Mouse (Mus musculus): ENCODE measurements around the gene Hypm.

DNA sequence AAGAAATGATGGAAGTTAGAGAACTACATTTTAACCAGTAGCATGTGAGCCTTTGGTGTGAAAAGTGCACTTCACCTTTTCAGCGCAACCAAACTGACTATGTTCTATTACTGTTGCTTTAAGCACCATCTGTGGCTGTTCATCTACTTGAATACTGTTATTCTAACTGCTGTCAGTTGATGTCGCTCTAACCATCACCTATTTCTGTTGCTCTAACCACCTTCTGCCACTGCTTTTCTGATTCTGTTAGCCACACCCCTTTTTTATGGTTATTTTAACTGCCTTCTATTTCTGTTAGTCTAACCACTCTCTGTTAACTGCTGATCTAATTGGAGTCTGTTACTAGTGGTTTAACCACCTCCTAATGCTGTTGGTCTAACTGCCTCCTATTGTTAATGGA lies 11.9 kb upstream of the Hypm start:
- TF ChIP-seq CTCF (IDR thresholded peaks at IDR 0.05; ENCODE audit: control insufficient read depth, insufficient read depth, low read length) (no peak), POLR2A (IDR thresholded peaks at IDR 0.05; ENCODE audit: borderline replicate concordance, control insufficient read depth, low read depth, low read length) (no peak)

All from bone marrow, adult 2 months (tissue).